Mouse (Mus musculus) Muller cell, postnatal 12 days (primary cell): ENCODE measurements around the gene Aarsd1.
A peak's percentile ranks its signal among the peaks of the same experiment; 100 is the strongest.
"Not testable (repeated sequence)": the region's sequence is repeated elsewhere in the genome, so short reads cannot be mapped to it uniquely, and the experiment has no call there.

ENCODE experiments used
- DNase-seq: peaks from one replicate; pipeline ENCODE4 v3.0.0-alpha.2; 2015; ENCODE audit errors: inconsistent ontology term

Gene Aarsd1

DNA sequence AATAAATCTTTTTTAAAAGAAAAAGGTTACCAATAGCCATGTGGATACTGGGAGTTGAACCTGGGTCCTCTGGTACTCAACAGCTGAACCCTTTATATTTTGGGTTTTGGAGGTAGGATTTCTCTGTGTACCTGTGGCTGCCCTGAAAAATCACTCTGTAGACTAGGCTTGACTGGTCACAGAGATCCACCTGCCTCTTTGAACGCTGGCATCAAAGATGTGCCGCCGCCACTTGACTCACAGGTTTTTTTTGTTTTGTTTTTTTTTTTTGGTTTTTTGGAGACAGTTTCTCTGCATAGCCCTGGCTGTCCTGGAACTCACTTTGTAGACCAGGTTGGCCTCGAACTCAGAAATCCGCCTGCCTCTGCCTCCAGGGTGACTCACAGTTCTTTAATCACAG lies 30.4 kb upstream of the Aarsd1 start:
- DNase-seq, result no peak

DNA sequence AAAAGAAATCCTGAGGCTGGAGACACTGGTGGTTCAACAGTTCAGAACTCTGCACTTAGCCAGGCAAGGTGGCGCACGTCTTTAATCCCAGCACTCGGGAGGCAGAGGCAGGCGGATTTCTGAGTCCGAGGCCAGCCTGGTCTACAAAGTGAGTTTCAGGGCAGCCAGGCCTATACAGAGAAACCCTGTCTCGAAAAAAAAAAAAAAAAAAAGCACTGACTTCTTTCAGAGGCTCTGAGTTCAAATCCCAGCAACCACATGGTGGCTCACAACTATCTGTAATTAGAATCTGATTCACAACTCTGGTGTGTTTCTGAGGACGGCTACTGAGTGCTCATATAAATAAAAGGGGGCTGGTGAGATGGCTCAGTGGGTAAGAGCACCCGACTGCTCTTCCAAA lies 29.4 kb upstream of the Aarsd1 start:
- DNase-seq, result not testable (repeated sequence)

DNA sequence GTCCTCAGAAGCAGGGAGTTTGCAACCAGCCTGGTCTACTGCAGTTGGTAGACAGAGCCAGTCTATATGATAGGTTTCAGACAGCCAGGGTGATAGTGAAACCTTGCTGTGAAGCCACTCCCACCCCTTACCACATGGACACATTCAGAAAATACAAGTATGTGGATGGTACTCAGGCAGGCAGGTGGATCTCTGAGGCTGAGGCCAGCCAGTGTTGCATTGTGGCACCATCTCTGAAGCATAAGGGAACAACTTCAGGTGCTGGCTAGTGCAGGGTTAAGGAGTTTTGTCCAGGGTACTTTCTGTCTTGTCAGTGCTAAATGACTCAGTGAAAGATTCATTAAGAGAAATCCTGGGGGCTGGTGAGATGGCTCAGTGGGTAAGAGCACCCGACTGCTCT lies 28.9 kb upstream of the Aarsd1 start:
- DNase-seq, result no peak

DNA sequence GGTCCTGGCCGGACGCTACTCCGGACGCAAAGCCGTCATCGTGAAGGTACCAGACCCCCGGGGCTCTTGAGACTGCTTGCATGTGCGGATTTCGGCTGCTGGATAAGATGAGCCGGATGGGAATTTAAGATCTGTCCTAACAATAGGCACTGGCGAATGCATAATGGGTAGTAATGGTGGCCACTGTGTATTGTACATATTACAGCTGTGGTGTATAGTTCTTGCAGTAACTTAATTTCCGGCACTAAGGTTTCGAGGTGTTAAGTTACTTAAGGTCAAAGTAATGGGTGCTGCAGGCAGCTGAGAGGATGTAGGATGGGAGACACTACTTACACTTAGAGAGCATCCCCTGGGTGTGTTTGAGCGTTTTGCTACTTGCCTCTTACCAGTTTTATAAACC lies 25.3 kb upstream of the Aarsd1 start:
- no peak for DNase-seq

DNA sequence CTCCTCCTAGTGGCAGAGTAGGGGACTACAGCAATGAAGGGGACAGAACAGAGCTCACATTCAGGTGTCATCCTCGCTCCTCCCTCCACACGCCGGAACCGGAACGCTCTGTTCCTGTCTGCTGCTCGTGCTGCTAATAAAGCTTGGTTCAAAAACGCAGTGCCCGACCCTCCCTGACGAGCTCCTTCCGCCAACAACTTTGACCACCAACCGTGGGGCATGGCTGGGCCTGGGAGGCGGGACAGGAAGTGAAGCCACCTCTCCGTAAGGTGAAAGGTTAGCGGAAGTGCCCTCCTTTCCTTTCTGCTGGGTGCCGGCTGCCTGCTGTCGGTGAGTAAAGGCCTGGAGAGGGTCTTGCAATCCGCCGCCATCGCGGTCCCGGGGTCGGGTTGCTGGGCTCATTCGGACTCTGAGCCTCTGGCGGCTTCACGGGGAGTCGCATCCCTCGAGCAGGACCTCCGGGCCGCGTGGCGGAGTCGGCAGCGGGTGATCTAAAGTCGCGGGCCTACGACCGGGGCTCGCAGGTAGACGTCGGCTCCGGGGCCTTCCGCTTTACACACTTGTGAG lies 24.8 kb upstream of the Aarsd1 start, which contains the start of gene Rpl27:
Gene Rpl27, plus strand, starts transcription at position 172 of the 567 bp plus-strand sequence.
- peak; percentile 100 for DNase-seq

DNA sequence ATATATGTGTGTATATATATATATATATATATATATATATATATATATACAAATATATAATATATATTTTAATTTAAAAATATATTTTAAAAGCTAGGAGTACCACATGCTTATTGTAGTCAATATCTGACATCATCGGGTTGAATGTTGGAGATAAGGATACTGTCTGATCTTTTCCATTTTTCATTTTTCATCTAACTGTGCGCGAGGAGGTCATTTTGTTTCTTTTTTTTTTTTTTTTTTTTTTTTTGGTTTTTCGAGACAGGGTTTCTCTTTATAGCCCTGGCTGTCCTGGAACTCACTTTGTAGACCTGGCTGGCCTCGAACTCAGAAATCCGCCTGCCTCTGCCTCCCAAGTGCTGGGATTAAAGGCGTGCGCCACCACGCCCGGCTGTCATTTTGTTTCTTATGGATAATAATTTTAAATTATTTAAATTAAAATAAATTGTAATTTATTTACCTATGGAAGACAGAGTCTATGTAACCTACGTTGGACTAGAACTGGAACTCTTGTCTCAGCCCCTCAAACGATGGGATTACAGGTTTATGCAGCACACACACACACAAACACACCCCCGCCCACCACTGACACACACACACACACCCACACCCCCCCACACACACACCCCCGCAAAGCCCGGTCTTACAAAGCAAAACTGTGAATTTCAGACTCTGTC lies 24.2 kb upstream of the Aarsd1 start:
- not testable (repeated sequence) for DNase-seq

DNA sequence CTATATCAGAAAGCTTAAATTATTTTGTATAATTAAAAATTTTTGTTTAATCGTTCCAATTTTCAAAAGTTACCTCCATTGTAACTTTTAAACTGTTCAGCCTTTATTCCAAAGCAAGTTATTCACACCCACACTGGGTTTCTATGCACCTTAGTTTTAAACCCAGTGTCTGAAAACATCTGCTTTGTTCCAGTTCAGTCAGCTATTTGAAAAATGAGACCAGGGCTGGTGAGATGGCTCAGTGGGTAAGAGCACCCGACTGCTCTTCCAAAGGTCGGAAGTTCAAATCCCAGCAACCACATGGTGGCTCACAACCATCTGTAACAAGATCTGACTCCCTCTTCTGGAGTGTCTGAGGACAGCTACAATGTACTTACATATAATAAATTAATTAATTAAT lies 20.6 kb upstream of the Aarsd1 start:
- not testable (repeated sequence) for DNase-seq

DNA sequence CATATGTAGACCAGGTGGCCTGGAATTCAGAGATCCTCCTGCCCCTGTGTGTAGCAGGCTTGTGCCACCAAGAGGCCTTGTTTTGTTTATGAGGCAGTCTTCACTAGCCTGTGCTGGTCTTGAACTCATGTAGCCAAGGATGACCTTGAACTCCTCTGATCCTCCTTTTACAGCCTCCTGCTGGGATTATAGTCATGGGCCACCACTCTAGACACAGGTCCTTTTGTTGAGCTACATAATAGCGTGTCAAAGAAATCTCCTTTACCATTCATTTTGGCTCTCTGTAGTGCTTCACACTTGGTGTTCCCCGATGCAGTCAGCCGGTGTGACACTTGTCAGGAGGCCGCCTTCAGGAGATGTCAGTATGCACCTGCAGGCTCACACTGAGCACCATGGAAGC lies 19.5 kb upstream of the Aarsd1 start:
- DNase-seq, result no peak

DNA sequence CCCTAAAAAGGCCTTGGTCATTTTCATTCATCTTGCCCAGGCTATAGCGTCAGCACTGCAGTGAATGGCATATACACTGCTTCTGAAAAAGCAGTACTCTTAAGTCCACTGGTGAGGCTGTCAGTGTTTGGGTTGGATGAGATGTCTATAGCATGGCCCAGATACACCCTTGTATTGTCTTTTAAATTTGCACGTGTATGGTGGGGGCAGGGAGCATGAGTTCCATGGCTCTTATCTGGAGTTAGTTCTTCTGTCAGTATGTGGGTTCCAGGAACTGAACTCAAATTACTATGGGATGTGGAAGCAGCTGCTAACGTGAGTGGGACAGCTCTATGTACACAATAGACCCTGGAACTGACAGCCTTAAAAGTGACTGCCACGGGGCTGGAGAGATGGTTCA lies 18.4 kb upstream of the Aarsd1 start:
- DNase-seq, result no peak

DNA sequence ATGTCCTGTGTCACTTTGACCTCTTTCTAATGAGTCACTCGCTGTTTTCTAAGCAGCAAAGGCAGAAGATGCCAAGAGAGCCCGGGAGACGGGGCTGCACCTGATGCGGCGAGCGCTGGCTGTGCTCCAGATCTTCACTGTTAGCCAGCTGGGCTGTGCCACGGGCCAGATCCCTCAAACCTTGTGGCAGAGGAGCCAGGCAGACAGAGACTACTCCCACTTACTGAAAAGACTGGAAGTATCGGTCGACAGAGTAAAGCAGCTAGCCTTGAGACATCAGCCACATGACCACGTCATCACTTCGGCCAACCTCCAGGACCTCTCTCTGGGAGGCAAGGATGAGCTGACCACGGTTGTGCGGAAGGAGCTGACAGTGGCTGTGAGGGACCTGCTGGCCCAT lies 16.0 kb upstream of the Aarsd1 start:
- peak; percentile 59 for DNase-seq

DNA sequence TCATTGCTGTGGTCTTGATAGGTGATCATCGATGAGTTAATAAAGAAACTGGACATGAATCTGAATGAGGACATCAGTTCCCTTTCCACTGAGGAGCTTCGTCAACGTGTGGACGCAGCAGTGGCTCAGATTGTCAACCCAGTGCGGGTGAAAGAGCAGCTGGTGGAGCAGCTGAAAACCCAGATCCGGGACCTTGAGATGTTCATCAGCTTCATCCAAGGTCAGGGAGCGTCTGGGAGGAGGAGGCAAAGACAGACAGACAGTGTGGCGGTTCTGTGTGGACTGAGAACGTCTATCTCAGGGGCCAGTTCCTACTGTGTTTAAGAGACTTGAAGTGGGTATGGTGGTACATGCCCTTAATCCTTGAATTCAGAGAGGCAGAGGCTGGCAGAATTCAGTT lies 13.9 kb upstream of the Aarsd1 start:
- DNase-seq, result no peak

DNA sequence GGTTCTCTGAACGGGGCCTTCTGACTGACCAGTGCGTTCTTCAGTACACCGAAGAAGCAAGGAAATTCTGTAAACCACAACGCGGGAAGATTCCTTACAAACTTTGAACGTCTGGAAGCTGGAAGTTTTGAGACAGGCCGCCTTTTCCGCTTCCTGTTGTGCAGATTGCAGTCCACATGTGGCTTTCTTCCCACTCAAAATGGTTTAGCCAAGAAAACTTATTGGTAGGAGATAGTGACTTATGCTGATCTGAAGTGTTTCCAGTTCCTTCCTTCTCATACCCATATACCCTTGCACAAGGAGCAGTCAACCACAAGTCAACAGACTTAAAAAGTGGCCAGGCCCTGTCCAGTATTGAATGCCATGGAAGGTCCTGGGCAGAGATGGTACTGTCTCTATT lies 8.8 kb upstream of the Aarsd1 start:
- DNase-seq, result no peak

DNA sequence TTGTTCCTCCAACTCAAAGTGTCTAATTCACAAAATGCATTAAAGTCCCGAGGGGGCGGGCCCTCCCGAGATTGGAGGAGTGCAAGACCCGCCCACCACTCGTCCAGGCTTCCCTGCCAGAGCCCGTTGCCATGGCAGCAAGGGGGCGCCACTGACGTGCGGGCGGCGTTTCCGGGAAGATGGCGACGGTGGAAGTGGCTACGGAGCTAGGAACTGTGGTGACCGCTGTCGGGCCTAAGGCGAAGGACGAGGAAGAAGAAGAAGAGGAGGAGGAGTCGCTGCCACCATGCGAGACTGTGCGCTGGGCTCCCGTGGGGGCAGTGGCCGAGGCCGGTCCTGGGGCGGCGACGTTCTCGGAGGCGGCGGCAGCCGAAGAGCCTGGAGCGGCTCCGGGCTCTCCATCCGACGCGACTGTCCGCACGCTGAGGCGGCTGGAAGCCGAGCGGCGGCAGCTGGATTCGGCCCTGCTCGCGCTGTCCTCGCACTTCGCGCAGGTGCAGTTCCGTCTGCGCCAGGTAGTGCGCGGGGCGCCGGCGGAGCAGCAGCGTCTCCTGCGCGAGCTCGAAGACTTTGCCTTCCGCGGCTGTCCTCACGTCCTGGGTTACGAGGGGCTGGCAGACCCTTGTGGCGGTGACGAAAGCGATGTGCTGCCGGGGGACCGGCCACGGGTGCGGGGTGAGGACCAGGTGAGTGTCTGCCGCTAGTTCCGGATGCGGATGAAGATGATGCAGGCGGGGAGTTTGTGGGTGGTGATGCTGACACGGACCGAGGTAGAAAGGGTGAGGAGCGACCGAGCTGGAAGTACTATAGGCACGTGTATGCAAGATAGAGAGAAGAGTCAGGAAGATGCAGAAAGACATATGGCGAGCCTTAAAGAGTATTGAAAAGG lies 7.8 kb upstream of the Aarsd1 start, which contains the start of the genes Rundc1 and Ptges3l:
Gene Rundc1, plus strand, starts transcription at position 161 of the 889 bp plus-strand sequence.
Gene Ptges3l, minus strand, starts transcription at position 409 of the 889 bp plus-strand sequence.
- peak; percentile 98 for DNase-seq

DNA sequence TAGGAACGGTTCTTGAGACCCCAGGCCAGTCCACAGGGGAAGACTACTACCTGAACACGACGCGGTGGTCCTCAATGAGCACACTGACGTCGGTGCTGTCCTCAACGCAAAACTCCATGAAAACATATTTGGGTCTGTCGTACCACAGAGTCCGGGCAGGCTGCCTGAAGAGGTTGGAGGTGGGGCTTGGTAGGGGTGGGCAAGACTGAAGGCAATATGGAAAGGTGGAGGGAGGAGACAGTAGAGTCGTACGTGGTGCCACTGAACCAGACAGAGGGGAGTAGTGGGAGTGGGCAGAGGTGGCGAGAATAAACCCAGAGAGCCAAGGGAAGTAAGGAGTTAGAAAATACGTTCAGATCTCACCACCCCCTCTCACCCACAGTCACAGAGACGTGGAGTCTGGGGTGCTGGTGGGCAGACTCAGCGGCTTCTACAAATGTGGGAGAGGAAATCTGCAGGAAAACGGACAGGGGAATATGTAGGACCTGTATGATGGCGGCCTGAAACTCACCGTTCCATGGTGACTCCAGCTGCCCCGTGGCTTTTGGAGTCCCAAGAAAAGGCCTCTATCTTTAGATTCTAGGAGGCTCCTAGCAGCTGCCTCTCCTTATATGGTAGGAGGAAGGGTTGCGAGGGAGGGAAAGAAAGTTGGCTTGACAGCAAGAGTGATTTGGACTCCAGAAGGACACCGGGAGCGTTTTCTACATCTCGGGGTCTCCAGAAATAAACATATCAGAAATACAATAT lies 6.9 kb upstream of the Aarsd1 start, which contains the start of gene Gm27029:
Gene Gm27029, minus strand, starts transcription at position 692 of the 747 bp plus-strand sequence.
- DNase-seq, result peak; percentile 30

DNA sequence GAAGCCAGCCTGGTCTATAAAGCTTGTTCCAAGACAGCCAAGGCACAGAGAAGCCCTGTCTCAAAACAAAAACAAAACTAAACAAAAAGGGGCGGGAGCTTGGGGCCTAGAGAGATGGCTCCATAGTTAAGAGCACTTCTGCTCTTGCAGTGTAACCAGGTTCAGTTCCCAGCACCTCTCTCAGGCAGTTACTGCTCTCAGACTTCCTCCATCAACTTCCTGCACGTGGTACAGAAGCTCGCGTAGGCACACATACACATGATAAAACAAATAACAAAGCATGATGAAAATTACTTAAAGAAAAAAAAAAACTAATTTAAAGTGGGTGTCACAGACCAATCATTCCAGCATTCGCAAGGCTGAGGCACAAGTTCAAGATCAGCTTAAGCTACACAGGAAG lies 2.7 kb upstream of the Aarsd1 start:
- DNase-seq, result no peak

DNA sequence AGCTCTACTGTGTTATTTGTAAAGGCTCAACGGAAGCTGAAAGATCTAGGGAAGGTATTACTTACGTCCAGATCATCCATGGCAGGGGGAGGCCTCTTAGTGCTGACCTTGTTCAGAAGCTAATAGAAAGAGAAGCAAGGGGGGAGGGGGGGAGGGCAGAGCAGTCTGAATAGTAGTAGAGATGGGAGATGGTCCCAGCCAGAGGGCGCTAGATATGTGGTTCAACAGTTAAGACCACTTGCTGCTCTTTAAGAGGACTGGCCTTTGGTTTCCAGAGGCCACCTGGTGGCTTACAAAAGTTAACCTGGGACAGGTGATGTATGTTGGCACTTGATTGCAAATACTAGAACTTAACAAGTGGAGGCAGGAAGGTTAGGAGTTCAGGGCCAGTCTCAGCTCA lies 2.2 kb upstream of the Aarsd1 start:
- DNase-seq, result no peak

DNA sequence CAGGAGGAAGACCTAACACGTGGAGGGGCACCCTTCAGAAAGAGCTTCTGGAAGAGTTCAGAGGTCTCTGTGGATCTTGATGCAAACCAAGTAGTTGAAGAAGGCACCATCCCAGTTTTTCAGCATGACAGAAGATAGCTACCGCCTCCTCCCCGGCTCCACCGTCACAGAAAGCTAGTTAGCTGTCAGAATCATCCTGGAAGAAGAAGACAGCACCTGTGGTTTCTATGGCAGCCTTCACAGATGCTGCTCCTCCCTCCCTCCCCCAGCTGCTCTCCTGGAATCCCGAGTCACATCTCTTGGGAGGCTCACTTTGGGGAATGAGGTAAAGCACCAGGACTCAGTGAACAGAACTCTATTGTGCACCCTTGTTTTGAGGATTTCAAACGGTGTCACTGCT lies 1.6 kb upstream of the Aarsd1 start:
- DNase-seq, result no peak

DNA sequence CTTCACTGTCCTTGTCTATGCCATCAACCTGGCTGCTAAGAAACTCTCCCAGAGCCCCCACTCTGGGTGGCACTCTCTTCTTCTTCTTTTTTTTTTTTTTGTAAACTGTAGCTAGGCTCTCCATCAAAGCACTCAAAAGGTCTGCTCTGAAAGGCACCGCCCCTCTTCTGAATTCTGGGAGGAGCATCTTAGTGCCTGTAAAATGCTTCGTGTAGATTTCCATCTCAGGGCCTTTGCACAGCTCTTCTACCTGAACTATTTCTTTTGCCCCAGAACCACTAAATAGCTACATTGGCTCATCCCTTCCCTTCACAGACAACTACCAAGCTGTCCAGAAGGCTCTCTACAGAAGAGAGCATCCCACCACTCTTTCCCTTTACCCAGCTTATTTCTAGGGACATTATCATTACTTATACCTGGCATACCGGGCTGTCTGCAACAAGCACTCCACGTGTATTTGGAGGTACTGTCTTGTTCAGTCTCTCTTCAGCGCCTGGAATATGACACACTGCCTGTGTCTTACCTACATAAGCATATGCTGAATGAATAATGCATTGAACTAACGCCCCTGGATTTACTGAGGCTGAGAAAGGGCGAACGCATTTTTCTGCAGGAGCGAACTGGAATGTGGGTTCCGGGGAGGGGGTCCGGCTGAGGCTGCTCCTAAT lies 848 bp downstream of the Aarsd1 start:
- no peak for DNase-seq

DNA sequence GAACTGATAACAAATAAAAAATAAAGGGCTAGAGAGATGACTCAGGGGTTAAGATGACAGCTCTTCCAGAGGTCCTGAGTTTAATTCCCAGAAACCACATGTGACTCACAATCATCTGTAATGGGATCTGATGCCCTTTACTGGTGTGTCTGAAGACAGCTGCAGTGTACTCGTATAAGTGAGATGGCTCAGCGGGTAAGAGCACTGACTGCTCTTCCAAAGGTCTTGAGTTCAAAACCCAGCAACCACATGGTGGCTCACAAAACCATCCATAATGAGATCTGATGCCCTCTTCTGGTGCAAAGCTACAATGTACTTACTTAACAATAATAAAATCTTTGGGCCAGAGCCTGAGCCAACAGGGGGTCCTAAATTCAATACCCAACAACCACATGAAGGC lies 2.1 kb downstream of the Aarsd1 start:
- DNase-seq, result no peak

DNA sequence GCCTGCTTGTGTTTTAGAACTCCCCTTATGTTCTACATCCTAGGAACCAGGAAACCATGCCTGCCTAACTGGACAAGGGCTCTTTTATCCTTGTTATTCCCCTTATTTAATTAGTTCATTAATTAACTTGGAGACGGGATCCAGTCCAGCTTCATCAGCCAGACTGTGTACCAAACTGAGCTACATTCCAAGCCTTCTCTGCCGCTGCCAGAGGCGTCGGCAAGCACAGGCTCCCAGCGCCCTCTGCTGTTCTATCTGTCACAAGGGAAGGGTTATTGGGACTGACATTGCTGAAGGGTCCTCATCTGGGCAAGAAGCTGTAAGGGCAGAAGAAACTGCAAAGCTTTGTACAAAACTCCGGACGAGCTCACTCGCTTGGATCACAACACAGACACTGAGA lies 22.3 kb downstream of the Aarsd1 start:
- peak; percentile 77 for DNase-seq

DNA sequence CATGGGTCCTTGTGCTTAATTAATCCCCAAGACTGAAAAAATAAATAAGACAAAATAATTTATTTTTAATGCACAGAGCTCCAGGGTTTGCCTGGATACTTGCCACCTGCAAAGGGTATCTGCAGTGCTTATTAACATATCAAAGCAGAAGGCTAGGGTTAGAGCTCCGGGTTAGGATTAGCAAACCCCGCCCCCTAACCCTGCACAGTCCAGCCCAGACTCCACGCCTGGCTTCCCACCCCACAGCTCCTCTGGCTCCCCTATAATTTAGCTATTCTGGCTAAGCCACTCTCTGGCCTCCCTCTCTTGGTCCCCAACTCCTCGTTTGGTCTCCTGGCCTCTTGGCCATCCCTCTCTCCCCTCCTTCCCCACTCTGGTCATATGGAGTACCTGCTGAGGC lies 35.6 kb downstream of the Aarsd1 start:
- DNase-seq, result no peak
